Mouse (Mus musculus) E14TG2a.4 (cell line): ENCODE measurements around the gene Tma16.

ENCODE experiments used
- CTCF ChIP-seq: conservative IDR thresholded peaks from 2 replicates; pipeline ENCODE4 v1.5.1; 2014; ENCODE audit warnings: low read length
- NANOG ChIP-seq: IDR thresholded peaks from 2 replicates; pipeline ENCODE4 v1.6.1; 2014; ENCODE audit warnings: borderline replicate concordance, low read length, mixed read lengths

- TF ChIP-seq CTCF (no peak), NANOG (no peak)
These were observed 32.8 kb upstream of the Tma16 start for GRCm38 (mm10) chr8:66519149-66519548.
